Mouse (Mus musculus): Measurements from ENCODE around the gene Bckdhb.

- no peak for TF ChIP-seq CTCF (IDR thresholded peaks at IDR 0.05; ENCODE audit: insufficient read depth, low read depth, low read length)
- no peak for TF ChIP-seq POLR2A (IDR thresholded peaks at IDR 0.05; ENCODE audit: insufficient read depth, low read depth, low read length)
These were observed 122.5 kb downstream of the Bckdhb start for GRCm38 (mm10) chr9:84047436-84047835.

Measured in olfactory bulb, adult 2 months (tissue).